Mouse (Mus musculus) heart, embryonic 15.5 days (tissue): Measurements from ENCODE around the gene Irs2. TPM values are rescaled to one million over a fixed set of nuclear protein-coding genes. Genes with fewer than 3 reads are reported as not detected.

Experiments
- ATAC-seq: fragments of 200-750 bp; cut with Nextera tagmentation; replicated peaks from 2 replicates; pipeline ENCODE4 v1.8.0; 2017; ENCODE audit warnings: low read depth, moderate TSS enrichment; ENCODE audit not compliant: insufficient number of reproducible peaks, insufficient read depth, low FRiP score
- H3K27ac ChIP-seq: fragments of 300-500 bp; sonication (generic); 2 replicates; pipeline ENCODE4 v1.5.1; 2015; ENCODE audit warnings: mild to moderate bottlenecking, inconsistent platforms
- H3K27me3 ChIP-seq: fragments of 300-500 bp; sonication (generic); 2 replicates; pipeline ENCODE4 v1.6.1; 2015; ENCODE audit warnings: inconsistent platforms
- H3K36me3 ChIP-seq: fragments of 300-500 bp; sonication (generic); 2 replicates; pipeline ENCODE4 v1.6.1; 2015; ENCODE audit warnings: mild to moderate bottlenecking, inconsistent platforms
- H3K4me1 ChIP-seq: fragments of 300-500 bp; sonication (generic); replicated peaks from 2 replicates; pipeline ENCODE4 v1.6.1; 2015; ENCODE audit warnings: inconsistent platforms
- H3K4me2 ChIP-seq: fragments of 300-500 bp; sonication (generic); 2 replicates; pipeline ENCODE4 v1.6.1; 2015; ENCODE audit warnings: inconsistent platforms, mild to moderate bottlenecking, moderate library complexity
- H3K4me3 ChIP-seq: fragments of 300-500 bp; sonication (generic); 2 replicates; pipeline ENCODE4 v1.5.1; 2015; ENCODE audit warnings: mild to moderate bottlenecking, inconsistent platforms
- H3K9ac ChIP-seq: fragments of 300-500 bp; sonication (generic); 2 replicates; pipeline ENCODE4 v1.6.1; 2015; ENCODE audit warnings: mild to moderate bottlenecking, inconsistent platforms
- H3K9me3 ChIP-seq: fragments of 300-500 bp; sonication (generic); replicated peaks from 2 replicates; pipeline ENCODE4 v1.6.1; 2016; ENCODE audit warnings: inconsistent platforms
- whole genome bisulfite sequencing: fragments of 180-500 bp; shearing (Covaris S2); methylation state at CpG from one replicate; pipeline ENCODE4 v1.1.7; 2015; ENCODE audit warnings: mixed read lengths; 5-methylcytosine and 5-hydroxymethylcytosine counted together
- polyA plus RNA-seq: library from polyadenylated mRNA; unstranded; fragments of >200 nt; fragmentation: Nextera tagmentation; extraction: Ambion mirVana; gene quantifications from 2 replicates; pipeline ENCODE4 v1.2.1, GENCODE M21; 2015

Gene Irs2
- polyA plus RNA-seq, 1 experiment from 2014 or later: 3.4 TPM

GRCm38 (mm10) chr8:11009431-11010071 is 1.3 kb upstream of the Irs2 start:
- Histone ChIP-seq H3K27me3 (no peaks in the 10 kb centered on the region; the same call in 1 of the 2 replicates), H3K9ac (peak overlapping the region; percentile 90), H3K27ac (peak overlapping the region; percentile 99), H3K36me3 (no peaks in the 10 kb centered on the region), H3K9me3 (no peaks in the 10 kb centered on the region), H3K4me3 (peak overlapping the region; percentile 76), H3K4me2 (peak overlapping the region; percentile 90), H3K4me1 (peaks cover 42% of the 10 kb centered on the region)
- ATAC-seq: peak; percentile 61
- under 1% methylated on average over 61 of the region's 62 CpGs for WGBS

- WGBS: 0% methylated on average over 62 of the region's 73 CpGs
- ATAC-seq: peak; percentile 84
- H3K9me3 ChIP-seq: no peaks in the 10 kb centered on the region
- no peaks in the 10 kb centered on the region; the same call in 1 of the 2 replicates for H3K27me3 ChIP-seq
- H3K9ac ChIP-seq: peak overlapping the region; percentile 92
- no peaks in the 10 kb centered on the region for H3K36me3 ChIP-seq
- H3K4me3 ChIP-seq: peak overlapping the region; percentile 76
- peaks cover 47% of the 10 kb centered on the region for H3K4me1 ChIP-seq
- H3K4me2 ChIP-seq: peak overlapping the region; percentile 90
- peak overlapping the region; percentile 99 for H3K27ac ChIP-seq
Observed at GRCm38 (mm10) chr8:11008842-11009420, 673 bp upstream of the Irs2 start.

- H3K36me3 ChIP-seq: no peaks in the 10 kb centered on the region
- no peaks in the 10 kb centered on the region for H3K27me3 ChIP-seq
- no peak for ATAC-seq
- no peaks in the 10 kb centered on the region for H3K9me3 ChIP-seq
- H3K4me3 ChIP-seq: peak overlapping the region; percentile 76
- peak overlapping the region; percentile 90 for H3K4me2 ChIP-seq
- WGBS: under 1% methylated on average over 88 of the region's 88 CpGs
- peak overlapping the region; percentile 99 for H3K27ac ChIP-seq
- H3K9ac ChIP-seq: peak overlapping the region; percentile 92
- H3K4me1 ChIP-seq: peaks cover 45% of the 10 kb centered on the region
Observed at GRCm38 (mm10) chr8:11007581-11008378, 478 bp downstream of the Irs2 start.

DNA sequence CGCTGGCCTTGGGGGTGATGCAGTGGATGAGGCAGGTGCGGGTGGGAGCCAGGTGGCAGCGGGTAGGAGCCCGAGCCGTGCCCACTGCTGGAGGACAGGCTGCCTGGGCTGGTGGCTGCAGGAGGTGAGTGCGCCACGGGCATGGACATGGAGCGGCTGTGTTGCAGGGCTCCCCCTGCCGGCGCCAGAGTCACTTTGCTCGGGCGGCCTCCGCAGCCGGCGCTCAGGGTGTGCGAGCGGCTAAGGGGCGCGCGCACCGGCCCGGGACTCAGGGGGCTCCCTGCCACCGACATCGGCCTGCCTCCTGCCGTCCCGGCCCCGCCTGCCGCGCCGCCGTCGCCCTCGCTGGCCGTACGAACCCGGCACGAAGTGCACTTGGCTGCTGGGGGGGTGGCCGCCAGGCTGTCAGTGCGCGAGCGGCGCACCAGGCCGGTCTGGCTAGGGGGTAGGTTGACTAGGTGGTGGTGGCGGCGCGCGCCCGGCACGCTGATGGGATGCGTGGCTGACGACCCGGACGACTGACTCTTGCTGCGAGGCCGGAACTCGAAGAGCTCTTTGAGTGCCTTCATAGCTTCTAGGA is 1.2 kb downstream of the Irs2 start:
- peak; percentile 56 for ATAC-seq

DNA sequence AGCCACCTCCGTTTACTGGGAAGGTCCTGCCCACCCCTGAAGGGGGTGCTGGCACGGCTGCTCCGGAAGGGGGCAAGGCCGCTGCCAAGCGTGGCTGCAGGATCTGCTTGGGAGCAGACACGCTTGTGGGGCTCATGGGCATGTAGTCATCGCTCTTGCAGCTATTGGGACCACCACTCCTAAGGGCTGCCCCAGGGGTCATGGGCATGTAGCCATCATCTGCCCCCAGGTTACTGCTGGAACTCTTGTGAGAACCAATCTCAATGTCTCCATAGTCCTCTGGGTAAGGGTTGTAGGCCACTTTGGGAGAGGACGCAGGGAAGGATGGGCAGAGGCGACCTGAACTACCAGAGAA is 2.0 kb downstream of the Irs2 start:
- Histone ChIP-seq H3K9me3 (no peaks in the 10 kb centered on the region), H3K27ac (no peak overlapping the region), H3K27me3 (no peaks in the 10 kb centered on the region), H3K9ac (peak overlapping the region; percentile 92), H3K4me2 (peak overlapping the region; percentile 90), H3K36me3 (no peaks in the 10 kb centered on the region), H3K4me3 (peak overlapping the region; percentile 76), H3K4me1 (peaks cover 58% of the 10 kb centered on the region)
- no peak for ATAC-seq
- 80% methylated on average over 9 of the region's 9 CpGs for WGBS

More for the DNA sequence above, 1.2 kb downstream of the Irs2 start:
- Histone ChIP-seq H3K27me3 (no peaks in the 10 kb centered on the region), H3K27ac (peak overlapping the region; percentile 99), H3K9me3 (no peaks in the 10 kb centered on the region), H3K4me2 (peak overlapping the region; percentile 90), H3K9ac (peak overlapping the region; percentile 92), H3K4me3 (peak overlapping the region; percentile 76), H3K36me3 (no peaks in the 10 kb centered on the region), H3K4me1 (peaks cover 52% of the 10 kb centered on the region)
- under 1% methylated on average over 45 of the region's 56 CpGs for WGBS

GRCm38 (mm10) chr8:11005460-11006275 is 2.6 kb downstream of the Irs2 start:
- ATAC-seq: no peak
- Histone ChIP-seq H3K9ac (peak overlapping the region; percentile 92), H3K4me3 (peak overlapping the region; percentile 76), H3K9me3 (no peaks in the 10 kb centered on the region), H3K4me1 (peaks cover 58% of the 10 kb centered on the region), H3K27ac (no peak overlapping the region), H3K27me3 (no peaks in the 10 kb centered on the region), H3K4me2 (peak overlapping the region; percentile 90), H3K36me3 (no peaks in the 10 kb centered on the region)
- WGBS: 80% methylated on average over 26 of the region's 26 CpGs

- Histone ChIP-seq H3K4me2 (peak overlapping the region; percentile 90), H3K27ac (peak overlapping the region; percentile 46), H3K36me3 (no peaks in the 10 kb centered on the region), H3K9me3 (no peaks in the 10 kb centered on the region), H3K4me1 (peaks cover 64% of the 10 kb centered on the region), H3K9ac (peak overlapping the region; percentile 92), H3K4me3 (peak overlapping the region; percentile 76), H3K27me3 (no peaks in the 10 kb centered on the region)
- no peak for ATAC-seq
- WGBS: 70% methylated on average over 22 of the region's 22 CpGs
Observed at GRCm38 (mm10) chr8:11004781-11005459, 3.3 kb downstream of the Irs2 start.

DNA sequence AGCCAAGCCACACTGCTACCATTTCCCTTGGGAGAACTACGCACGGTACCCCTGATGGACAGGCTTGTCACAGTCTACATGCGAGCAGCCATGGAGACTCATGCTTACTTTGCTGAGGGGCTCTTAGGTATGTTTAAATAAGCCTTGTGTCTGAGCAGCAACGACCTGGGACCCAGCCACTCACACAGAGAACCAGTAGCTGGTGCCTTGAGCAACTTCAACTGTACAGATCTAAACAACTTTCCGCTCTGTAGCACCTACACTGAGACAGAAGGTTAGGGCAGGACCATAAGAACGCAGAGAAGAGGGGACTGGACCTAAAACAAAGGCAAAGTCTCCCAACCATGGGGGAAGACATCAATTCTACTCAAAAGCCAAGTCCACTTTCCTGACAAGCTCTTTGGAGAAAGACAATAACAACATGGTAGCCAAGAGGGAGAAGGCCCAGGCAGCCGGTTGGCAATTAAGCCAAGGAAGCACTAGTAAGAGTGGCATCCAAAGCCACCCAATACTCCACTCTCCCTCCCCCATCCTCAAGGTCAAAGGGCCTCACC is 4.3 kb downstream of the Irs2 start:
- Histone ChIP-seq H3K27ac (peak overlapping the region; percentile 46), H3K36me3 (no peaks in the 10 kb centered on the region), H3K4me1 (peaks cover 62% of the 10 kb centered on the region), H3K4me2 (peak overlapping the region; percentile 90), H3K9ac (peak overlapping the region; percentile 92), H3K9me3 (no peaks in the 10 kb centered on the region), H3K27me3 (no peaks in the 10 kb centered on the region), H3K4me3 (peak overlapping the region; percentile 76)
- ATAC-seq: no peak
- 35% methylated on average over 7 of the region's 7 CpGs for WGBS

GRCm38 (mm10) chr8:11003253-11003652 is 5.0 kb downstream of the Irs2 start:
- ATAC-seq: no peak
- WGBS: 29% methylated on average over 6 of the region's 6 CpGs
- H3K4me2 ChIP-seq: peak overlapping the region; percentile 90
- H3K9ac ChIP-seq: peak overlapping the region; percentile 92
- H3K36me3 ChIP-seq: no peaks in the 10 kb centered on the region
- H3K27ac ChIP-seq: peak overlapping the region; percentile 46
- H3K4me1 ChIP-seq: peaks cover 63% of the 10 kb centered on the region
- H3K9me3 ChIP-seq: no peaks in the 10 kb centered on the region
- peak overlapping the region; percentile 76 for H3K4me3 ChIP-seq
- no peaks in the 10 kb centered on the region for H3K27me3 ChIP-seq

DNA sequence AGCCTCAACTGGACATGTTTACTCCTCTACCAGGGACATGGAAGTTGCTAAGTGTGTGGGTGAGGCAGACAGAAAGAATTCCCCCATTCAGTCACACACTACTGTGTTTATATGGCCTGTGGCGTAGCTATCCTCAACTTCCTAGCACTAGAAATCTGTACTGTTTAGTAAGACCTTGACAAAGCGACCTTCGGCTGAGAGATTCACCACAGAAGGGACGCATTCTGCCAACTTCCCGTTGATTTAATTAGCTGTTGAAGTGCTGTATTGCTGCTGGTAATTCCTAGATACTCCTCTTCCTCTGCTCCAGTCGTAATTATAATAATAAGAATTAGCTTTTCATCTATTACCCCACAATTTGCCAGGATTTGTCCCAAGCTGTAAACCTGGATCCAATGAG is 5.4 kb downstream of the Irs2 start:
- H3K4me2 ChIP-seq: peak overlapping the region; percentile 90
- H3K9me3 ChIP-seq: no peaks in the 10 kb centered on the region
- no peak for ATAC-seq
- H3K36me3 ChIP-seq: no peaks in the 10 kb centered on the region
- peaks cover 64% of the 10 kb centered on the region for H3K4me1 ChIP-seq
- 32% methylated on average over 6 of the region's 6 CpGs for WGBS
- H3K9ac ChIP-seq: peak overlapping the region; percentile 92
- peak overlapping the region; percentile 46 for H3K27ac ChIP-seq
- peak overlapping the region; percentile 76 for H3K4me3 ChIP-seq
- no peaks in the 10 kb centered on the region for H3K27me3 ChIP-seq
